Mouse (Mus musculus): ENCODE data around the gene Mapk8.

Mapk8 gene

GRCm38 (mm10) chr14:33447027-33447569, at the start of gene Mapk8:
Mapk8 (minus strand) TSS chr14:33447158.
- under 1% methylated on average over 69 of the region's 70 CpGs for whole genome bisulfite sequencing

GRCm38 (mm10) chr14:33495226-33495625, 48.3 kb upstream of the Mapk8 start:
- 88% methylated on average over 4 of the region's 4 CpGs for WGBS

- 58% methylated on average over 15 of the region's 15 CpGs for WGBS
Measured at GRCm38 (mm10) chr14:33487805-33488550, 41.0 kb upstream of the Mapk8 start.

DNA sequence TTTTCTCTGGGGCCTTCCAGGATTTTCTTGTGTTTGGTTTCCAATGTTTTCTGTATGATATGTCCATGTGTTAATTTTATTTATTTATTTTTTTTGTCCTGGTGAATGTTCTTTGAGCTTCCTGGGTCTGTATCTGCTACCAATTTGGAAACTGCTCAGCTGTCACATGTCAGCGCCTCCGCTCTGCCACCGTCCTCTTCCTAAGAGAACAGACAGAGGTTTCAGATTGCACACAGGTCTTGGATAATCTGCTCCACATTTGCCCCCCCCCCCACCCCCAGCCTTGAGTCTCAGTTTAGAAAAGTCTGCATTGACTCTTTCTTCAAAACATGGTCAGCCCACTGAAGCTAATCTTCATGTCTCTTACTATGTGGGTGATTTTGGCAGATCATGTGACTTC, 35.0 kb upstream of the Mapk8 start:
- WGBS: 81% methylated on average over 3 of the region's 3 CpGs

GRCm38 (mm10) chr14:33476094-33476760, 29.3 kb upstream of the Mapk8 start:
- 26% methylated on average over 3 of the region's 3 CpGs for WGBS

DNA sequence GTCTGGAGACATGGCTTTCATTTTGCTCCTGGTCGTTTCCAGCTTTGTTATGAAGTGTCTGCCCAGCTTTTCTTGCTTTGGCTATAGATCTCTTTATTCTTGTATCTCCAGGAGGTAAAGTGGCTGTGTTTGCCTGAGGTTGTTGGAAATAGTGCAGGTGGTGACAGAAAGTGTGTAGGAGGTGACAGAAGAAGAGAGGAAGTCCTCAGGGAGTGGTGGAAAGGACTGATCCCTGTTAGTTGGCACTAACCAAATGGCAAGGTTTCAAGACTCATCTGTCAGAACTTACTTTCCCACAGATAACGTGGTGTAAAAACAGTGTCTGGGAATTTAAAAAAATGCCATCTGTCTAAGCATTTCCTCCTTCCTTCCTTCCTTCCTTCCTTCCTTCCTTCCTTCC, 27.5 kb upstream of the Mapk8 start:
- 29% methylated on average over 2 of the region's 2 CpGs for WGBS

DNA sequence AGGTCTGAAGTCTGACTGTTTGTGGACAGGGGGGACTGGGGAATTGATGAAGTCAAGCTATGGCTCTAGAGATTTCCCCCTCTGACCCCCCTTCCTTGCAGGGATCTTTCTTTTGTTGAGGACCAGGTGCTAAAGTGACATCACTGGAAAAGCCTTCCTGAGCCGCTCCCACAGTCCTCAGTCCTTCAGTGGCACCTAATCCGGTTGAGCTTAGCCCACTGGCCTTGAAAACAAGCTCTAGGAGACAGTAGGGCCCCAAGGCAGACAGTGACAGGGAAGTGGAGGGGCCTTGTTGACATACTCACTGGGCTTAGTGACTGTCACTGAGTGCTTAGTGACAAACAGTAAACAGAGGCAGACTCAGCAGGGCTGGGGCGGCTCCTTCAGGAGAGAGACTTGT, 24.4 kb upstream of the Mapk8 start, which contains the start of gene Frmpd2:
Frmpd2 (plus strand) TSS at position 366 of the 400 bp plus-strand sequence.
- 79% methylated on average over 3 of the region's 3 CpGs for WGBS

GRCm38 (mm10) chr14:33467766-33468165, 20.8 kb upstream of the Mapk8 start:
- WGBS: 82% methylated on average over 6 of the region's 6 CpGs

DNA sequence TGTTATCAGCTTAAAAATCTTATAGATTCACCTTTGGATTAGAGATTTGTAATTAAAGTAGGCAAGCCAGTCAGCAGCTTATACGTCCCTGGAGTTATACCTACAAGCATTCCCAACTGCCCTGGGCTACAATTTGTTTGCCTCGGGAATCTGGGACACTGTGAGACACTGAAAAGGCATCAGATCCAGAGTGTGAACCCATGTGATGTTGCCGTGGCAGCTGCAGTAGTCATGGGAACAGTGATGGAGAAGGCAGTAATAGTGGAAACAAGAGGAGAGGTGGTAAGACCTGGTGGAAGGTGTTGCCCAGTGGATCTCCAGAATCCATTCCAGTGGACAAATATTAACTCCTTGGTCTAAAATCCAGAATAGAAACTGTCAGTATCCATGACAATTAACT, 16.7 kb upstream of the Mapk8 start:
- 28% methylated on average over 3 of the region's 3 CpGs for WGBS

DNA sequence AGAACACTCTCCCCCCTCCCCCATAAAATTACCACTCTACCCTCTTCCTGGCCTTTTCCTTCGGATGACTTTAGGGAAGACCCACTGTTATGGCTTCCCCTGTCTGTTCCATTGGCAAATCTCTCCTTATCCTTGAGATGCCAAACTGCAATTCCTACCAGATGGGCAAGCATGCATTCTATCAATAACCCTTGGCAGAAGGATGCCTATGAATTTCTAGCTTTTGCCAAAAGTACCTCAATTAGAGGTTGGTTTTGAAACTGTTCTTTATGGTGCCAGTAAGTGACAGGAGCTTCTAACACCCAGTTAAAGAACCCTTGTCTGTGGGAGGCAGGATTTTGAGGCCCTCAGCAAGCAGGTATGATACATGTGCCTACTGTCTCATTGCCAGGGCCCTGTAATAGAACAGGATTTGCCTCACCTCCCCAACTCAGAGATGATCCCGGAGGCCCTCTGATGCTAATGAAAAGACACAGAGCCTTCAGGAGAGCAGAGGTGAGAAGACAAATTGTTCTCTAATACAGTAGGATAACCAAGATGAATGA, 2.4 kb upstream of the Mapk8 start:
- WGBS: 61% methylated on average over 2 of the region's 2 CpGs

GRCm38 (mm10) chr14:33448276-33448675, 1.3 kb upstream of the Mapk8 start:
- WGBS: 89% methylated on average over 4 of the region's 4 CpGs

DNA sequence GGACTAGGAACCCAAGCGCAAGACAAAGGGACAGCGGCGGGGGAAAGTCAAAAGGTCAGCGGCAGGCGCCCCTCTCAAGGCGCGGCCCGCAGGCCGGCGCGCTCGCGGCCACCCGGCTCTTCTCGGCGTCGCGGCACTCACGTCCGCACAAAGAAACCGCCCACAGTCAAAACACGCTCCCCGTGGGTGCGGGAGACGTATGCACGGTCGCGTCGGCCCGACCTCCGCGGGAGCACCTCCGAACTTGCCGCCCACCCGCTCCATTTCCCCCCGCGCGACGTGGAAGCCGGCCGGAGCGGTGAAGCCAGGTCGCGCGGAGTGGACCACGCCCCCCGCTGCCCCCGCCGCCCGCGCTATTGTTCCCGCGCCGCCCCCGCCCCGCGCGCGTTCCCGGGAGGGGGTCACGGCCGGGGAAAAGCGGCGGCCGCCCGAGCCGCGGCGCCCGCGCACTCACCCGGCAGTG, 366 bp downstream of the Mapk8 start:
- WGBS: under 1% methylated on average over 70 of the region's 72 CpGs

DNA sequence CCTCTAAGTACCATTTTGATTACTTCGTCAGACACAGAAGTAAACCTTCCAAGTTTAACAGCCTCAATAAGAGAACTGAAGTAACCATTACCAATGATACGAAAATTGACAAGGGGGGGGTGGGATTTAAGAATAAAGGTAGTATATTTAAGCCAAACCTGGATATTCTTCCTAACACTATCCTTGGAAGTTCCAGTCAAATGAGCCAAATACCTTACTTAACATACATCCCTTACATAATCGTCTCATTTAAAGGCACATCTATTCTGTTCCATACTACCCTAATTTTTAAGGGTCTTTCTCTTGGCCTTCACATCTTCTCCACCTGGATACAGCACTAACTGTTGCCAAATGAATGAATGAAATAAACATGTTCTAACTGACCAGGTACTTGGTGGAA, 996 bp downstream of the Mapk8 start:
- WGBS: 22% methylated on average over 3 of the region's 3 CpGs

DNA sequence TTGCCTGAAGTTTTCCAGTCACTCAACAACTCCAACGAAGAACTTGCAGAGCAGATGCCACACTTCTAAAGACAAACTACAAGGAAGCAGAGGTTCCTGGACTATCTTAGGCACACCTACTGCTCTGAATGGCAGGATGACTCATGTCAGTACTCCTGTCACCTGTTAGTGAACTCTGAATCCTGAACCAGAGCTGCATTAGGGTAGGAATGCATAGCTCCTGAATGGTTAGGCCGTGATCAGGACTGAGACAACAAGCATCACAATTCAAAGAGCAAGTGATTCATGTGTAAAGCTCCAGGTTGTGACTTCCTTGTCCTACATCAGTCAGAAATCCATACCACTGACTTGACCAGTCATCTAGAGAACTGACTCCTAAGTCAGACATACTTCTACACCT, 3.2 kb downstream of the Mapk8 start:
- 56% methylated on average over 2 of the region's 2 CpGs for WGBS

GRCm38 (mm10) chr14:33432485-33432884, 14.5 kb downstream of the Mapk8 start:
- WGBS: 76% methylated on average over 4 of the region's 4 CpGs

DNA sequence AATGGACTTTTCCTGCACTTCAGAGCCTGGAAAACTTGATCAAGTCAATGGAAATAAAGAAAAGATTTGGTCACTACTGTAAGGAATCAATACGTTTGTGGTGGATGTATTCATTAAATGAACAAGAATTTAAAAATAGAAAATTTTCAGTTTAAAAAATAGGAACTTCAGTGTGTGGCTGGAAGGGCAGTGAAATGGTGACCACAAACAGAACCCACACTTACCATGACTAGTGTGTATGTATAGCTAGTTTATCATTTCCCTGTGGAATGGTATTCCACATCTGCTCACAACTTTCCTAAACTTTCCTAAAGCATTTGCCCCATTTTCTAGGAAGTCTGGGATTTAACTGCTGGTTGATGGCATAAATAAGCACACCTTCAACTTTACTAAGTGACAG, 24.0 kb downstream of the Mapk8 start:
- WGBS: 52% methylated on average over 1 of the region's 1 CpGs

- WGBS: 72% methylated on average over 3 of the region's 3 CpGs
Measured at GRCm38 (mm10) chr14:33418311-33418909, 28.5 kb downstream of the Mapk8 start.

- WGBS: 77% methylated on average over 1 of the region's 1 CpGs
Measured at GRCm38 (mm10) chr14:33415746-33416145, 31.2 kb downstream of the Mapk8 start.

DNA sequence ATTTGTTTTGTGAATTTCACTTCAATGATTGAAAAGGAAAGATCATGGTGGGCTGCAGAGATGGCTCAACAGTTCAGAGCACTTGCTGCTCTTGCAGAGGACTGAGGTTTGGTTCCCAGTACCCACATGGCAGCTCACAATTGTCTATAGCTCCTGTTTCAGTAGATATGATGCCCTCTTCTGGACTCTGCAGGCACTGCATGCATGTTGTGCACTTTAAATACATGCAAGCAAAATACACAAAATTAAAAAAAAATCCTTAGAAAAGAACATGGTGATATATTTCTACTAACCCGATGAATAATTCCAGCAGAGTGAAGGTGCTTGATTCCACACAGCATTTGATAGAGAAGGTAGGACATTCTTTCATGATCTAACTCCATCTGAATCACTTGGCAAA, 44.6 kb downstream of the Mapk8 start:
- WGBS: 94% methylated on average over 1 of the region's 1 CpGs

GRCm38 (mm10) chr14:33400019-33400418, 46.9 kb downstream of the Mapk8 start:
- 73% methylated on average over 3 of the region's 3 CpGs for WGBS

DNA sequence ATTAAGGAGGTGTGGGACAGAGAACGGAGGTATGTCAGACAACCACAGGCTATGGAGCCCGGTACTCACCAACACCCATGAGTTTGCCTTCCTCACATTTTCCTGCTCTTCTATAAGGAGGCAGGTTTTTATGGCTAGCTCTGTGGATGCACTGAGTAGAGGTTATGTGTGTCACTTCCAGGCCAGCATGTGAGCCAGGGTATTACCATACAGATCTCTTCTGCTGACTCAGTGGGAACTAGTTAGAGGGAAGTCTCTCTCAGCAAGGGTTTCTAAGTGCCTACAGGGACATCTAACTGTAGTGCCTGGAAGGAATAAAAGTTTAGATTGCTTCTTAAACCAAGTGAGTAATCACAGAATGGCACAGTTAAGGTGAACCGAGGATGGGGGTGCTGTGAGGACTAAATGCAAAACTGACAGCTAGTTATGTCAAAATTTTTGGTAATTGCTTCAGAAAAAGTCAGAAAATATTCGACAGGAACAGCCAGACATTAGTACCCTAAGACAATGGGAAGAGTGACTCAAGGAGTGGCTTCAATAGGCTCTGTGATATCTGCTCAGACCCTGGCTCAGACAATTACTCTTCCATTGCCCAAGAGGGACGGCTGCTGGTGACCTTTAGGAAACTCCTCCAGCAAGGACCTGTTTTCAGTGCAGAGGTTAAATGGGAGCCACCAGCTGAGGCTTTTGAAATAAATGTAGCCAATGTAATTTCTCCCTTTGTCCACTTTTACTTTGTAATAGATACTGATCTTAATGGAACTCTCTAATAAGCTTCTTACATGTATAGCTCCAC, 48.7 kb downstream of the Mapk8 start:
- 88% methylated on average over 5 of the region's 5 CpGs for WGBS
